Mouse (Mus musculus) heart, embryonic 14.5 days (tissue): ENCODE results near the gene Adgrg5. TPM values are rescaled to one million over a fixed set of nuclear protein-coding genes. Genes with fewer than 3 reads are reported as not detected.

ENCODE experiments used
- ATAC-seq: fragments of 200-750 bp; cut with Nextera tagmentation; 2 replicates; pipeline ENCODE4 v1.8.0; 2017; ENCODE audit warnings: low read depth, moderate TSS enrichment; ENCODE audit not compliant: insufficient number of reproducible peaks, insufficient read depth, low FRiP score
- H3K27ac ChIP-seq, 2 experiments: fragments of 200-500 bp in 1 of 2; fragments of 300-500 bp in 1 of 2; sonication (generic) in 1 of 2; replicated peaks in 1 of 2; 2 replicates each; pipeline ENCODE4 v1.5.1; 2012 to 2014; ENCODE audit warnings: low read depth in 2 of 2, low read length in 2 of 2, control low read depth in 1 of 2, mild to moderate bottlenecking in 1 of 2, mixed read lengths in 1 of 2; ENCODE audit not compliant: control insufficient read depth in 1 of 2, insufficient read depth in 1 of 2
- H3K27me3 ChIP-seq: fragments of 300-500 bp; sonication (generic); 2 replicates; pipeline ENCODE4 v1.6.1; 2014; ENCODE audit warnings: mild to moderate bottlenecking, low read length, control low read depth; ENCODE audit not compliant: control insufficient read depth, insufficient read depth
- H3K36me3 ChIP-seq: fragments of 300-500 bp; sonication (generic); 2 replicates; pipeline ENCODE4 v1.6.1; 2014; ENCODE audit warnings: mild to moderate bottlenecking, control low read depth, low read length, mixed read lengths; ENCODE audit not compliant: control insufficient read depth, insufficient read depth
- H3K4me1 ChIP-seq, 2 experiments: fragments of 200-500 bp in 1 of 2; fragments of 300-500 bp in 1 of 2; sonication (generic) in 1 of 2; 2 replicates each; pipeline ENCODE4 v1.6.1; 2012 to 2014; ENCODE audit warnings: low read length in 2 of 2, control low read depth in 1 of 2, mixed read lengths in 1 of 2; ENCODE audit not compliant: control insufficient read depth in 2 of 2, insufficient read depth in 2 of 2
- H3K4me2 ChIP-seq: fragments of 300-500 bp; sonication (generic); 2 replicates; pipeline ENCODE4 v1.6.1; 2014; ENCODE audit warnings: mild to moderate bottlenecking, low read length
- H3K4me3 ChIP-seq, 2 experiments: fragments of 200-500 bp in 1 of 2; fragments of 300-500 bp in 1 of 2; sonication (generic) in 1 of 2; 2 replicates each; pipeline ENCODE4 v1.5.1; 2012 to 2014; ENCODE audit warnings: low read length in 2 of 2, mild to moderate bottlenecking in 2 of 2, control low read depth in 1 of 2, low read depth in 1 of 2, moderate library complexity in 1 of 2; ENCODE audit not compliant: control insufficient read depth in 1 of 2, insufficient read depth in 1 of 2
- H3K9ac ChIP-seq: fragments of 300-500 bp; sonication (generic); 2 replicates; pipeline ENCODE4 v1.6.1; 2014; ENCODE audit warnings: mild to moderate bottlenecking, low read length
- H3K9me3 ChIP-seq: fragments of 300-500 bp; sonication (generic); 2 replicates; pipeline ENCODE4 v1.6.1; 2016; ENCODE audit warnings: low read length, control low read depth; ENCODE audit not compliant: control insufficient read depth
- WGBS: fragments of 180-500 bp; shearing (Covaris S2); extraction: QIAGEN DNeasy Blood & Tissue Kit; methylation state at CpG from one replicate; pipeline ENCODE4 v1.1.7; 2014; 5-methylcytosine and 5-hydroxymethylcytosine counted together
- polyA plus RNA-seq: library from polyadenylated mRNA; unstranded; fragments of >200 nt; fragmentation: Nextera tagmentation; extraction: Ambion mirVana; gene quantifications from 2 replicates; pipeline ENCODE4 v1.2.1, GENCODE M21; 2014

Gene Adgrg5
- polyA plus RNA-seq, 1 experiment from 2014 or later = 0.07 TPM

DNA sequence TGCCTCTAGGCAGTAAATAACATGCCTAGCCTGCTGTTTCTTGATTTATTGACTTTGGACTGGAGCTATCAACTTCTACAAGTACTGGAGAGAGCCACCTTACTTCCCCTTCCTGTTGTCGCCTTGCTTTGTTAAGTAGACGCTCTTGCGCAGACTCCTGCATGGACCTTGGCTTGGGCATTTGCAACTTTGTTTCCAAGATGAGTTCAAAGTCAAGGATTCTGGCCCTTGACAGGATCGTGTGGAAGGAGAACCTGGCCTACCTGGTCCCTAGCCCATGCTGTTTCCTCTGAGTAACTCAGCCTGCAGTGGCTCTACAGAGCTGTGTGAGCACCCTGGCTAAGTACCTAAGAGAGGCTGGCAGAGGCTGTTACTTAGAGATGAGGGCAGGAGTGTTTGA, 43.6 kb downstream of the Adgrg5 start:
- no peaks in the 10 kb centered on the region for H3K36me3 ChIP-seq
- no peak overlapping the region for H3K4me3 ChIP-seq
- no peak overlapping the region for H3K27ac ChIP-seq

GRCm38 (mm10) chr8:94967554-94967953, 44.1 kb downstream of the Adgrg5 start:
- ATAC-seq = no peak
- 65% methylated on average over 3 of the region's 3 CpGs for whole genome bisulfite sequencing
- H3K9me3 ChIP-seq = no peaks in the 10 kb centered on the region
- H3K27ac ChIP-seq = no peak overlapping the region
- H3K9ac ChIP-seq = no peak overlapping the region
- H3K4me1 ChIP-seq = peaks cover 7 to 9% of the 10 kb centered on the region in 2 experiments; a peak in 3 of 4 replicates
- H3K4me2 ChIP-seq = no peak overlapping the region
- no peaks in the 10 kb centered on the region for H3K36me3 ChIP-seq
- H3K27me3 ChIP-seq = no peaks in the 10 kb centered on the region
- H3K4me3 ChIP-seq = no peak overlapping the region

More for the DNA sequence above, 43.6 kb downstream of the Adgrg5 start:
- H3K27me3 ChIP-seq = no peaks in the 10 kb centered on the region
- H3K4me2 ChIP-seq = no peak overlapping the region
- ATAC-seq = no peak
- no peaks in the 10 kb centered on the region for H3K9me3 ChIP-seq
- no peak overlapping the region for H3K9ac ChIP-seq
- peaks cover 7 to 9% of the 10 kb centered on the region in 2 experiments; a peak in 3 of 4 replicates for H3K4me1 ChIP-seq
- 59% methylated on average over 4 of the region's 4 CpGs for WGBS

DNA sequence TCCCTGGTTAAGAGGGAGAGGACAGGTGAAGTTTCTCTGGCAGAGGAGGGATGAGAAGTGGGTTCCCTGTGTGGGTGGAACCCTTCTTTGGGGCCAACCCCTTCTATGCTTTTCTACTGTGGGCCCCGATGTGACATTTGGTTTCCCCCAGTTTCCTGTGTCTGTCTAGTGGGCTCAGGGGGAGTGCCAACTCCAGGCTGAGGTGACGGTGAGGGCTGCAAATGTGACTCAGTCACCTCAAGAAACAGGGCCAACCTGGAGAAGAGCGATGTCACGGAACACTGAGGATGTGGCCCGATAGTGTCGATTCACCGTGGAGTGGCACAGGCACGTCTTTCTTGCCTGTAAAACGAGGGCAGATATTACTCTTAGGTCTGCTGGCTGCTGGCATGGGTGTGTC, 49.8 kb downstream of the Adgrg5 start:
- WGBS = 85% methylated on average over 9 of the region's 9 CpGs
- no peak overlapping the region for H3K4me3 ChIP-seq
- H3K9ac ChIP-seq = no peak overlapping the region
- H3K27ac ChIP-seq = no peak overlapping the region
- no peak for ATAC-seq
- no peaks in the 10 kb centered on the region for H3K9me3 ChIP-seq
- no peak overlapping the region for H3K4me2 ChIP-seq
- H3K36me3 ChIP-seq = no peaks in the 10 kb centered on the region
- H3K27me3 ChIP-seq = peaks cover 11% of the 10 kb centered on the region
- peaks cover 0 to 10% of the 10 kb centered on the region in 2 experiments; a peak in 1 of 4 replicates for H3K4me1 ChIP-seq

DNA sequence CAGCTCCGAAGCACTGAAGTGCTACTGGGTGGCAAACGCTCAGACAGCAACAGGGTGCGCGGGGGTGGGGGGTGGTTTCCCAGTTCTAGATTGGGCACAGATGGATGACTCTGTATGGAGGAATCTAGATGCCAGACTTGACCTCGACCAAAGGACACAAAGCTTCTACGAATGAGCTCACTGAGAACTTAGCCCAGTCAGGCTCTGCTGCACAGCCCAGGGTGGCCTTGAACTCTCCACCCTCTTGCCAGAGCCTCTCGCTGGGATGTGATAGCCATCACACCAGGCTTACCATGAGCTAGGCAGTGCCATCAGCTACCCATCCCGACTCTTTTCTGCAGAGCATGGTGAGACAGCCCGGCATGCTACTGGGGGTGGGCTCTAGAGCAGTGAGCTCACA, 50.3 kb downstream of the Adgrg5 start:
- H3K27me3 ChIP-seq = peaks cover 11% of the 10 kb centered on the region
- peaks cover 0 to 10% of the 10 kb centered on the region in 2 experiments; a peak in 1 of 4 replicates for H3K4me1 ChIP-seq
- no peak overlapping the region for H3K4me2 ChIP-seq
- no peak overlapping the region for H3K9ac ChIP-seq
- WGBS = 76% methylated on average over 9 of the region's 9 CpGs
- no peaks in the 10 kb centered on the region for H3K36me3 ChIP-seq
- no peak overlapping the region for H3K4me3 ChIP-seq
- H3K27ac ChIP-seq = no peak overlapping the region
- ATAC-seq = no peak
- no peaks in the 10 kb centered on the region for H3K9me3 ChIP-seq

- ATAC-seq = no peak
- no peak within 1 kb of the TSS for H3K27ac ChIP-seq
- 38% methylated on average over 7 of the region's 7 CpGs for WGBS
- no peak within 1 kb of the TSS for H3K9ac ChIP-seq
- no peaks in the 10 kb centered on the region for H3K9me3 ChIP-seq
- H3K4me1 ChIP-seq = peaks cover 0 to 12% of the 10 kb centered on the region in 2 experiments; a peak in 1 of 4 replicates
- H3K4me2 ChIP-seq = no peak within 1 kb of the TSS
- H3K4me3 ChIP-seq = no peak within 1 kb of the TSS
- peaks cover 11% of the 10 kb centered on the region for H3K27me3 ChIP-seq
- no peaks in the 10 kb centered on the region for H3K36me3 ChIP-seq
Observed at GRCm38 (mm10) chr8:94974467-94975165, 51.1 kb downstream of the Adgrg5 start, which contains the start of gene Adgrg1. Gene Adgrg1, plus strand, starts transcription at chr8:94974751.

- Histone ChIP-seq H3K4me3 (peak overlapping the region; percentile 7 to 19; a peak in 2 of 4 replicates), H3K27me3 (peaks cover 11% of the 10 kb centered on the region), H3K27ac (no peak overlapping the region), H3K9ac (0 out of 2 replicates have a peak overlapping the region, but pooled peaks have one; percentile 10), H3K9me3 (no peaks in the 10 kb centered on the region), H3K36me3 (no peaks in the 10 kb centered on the region), H3K4me1 (peaks cover 7 to 18% of the 10 kb centered on the region in 2 experiments; a peak in 3 of 4 replicates), H3K4me2 (peak overlapping the region; percentile 58)
- no peak for ATAC-seq
- WGBS = 21% methylated on average over 17 of the region's 17 CpGs
Observed at GRCm38 (mm10) chr8:94976651-94977417, 53.3 kb downstream of the Adgrg5 start.

- 38% methylated on average over 9 of the region's 9 CpGs for WGBS
- Histone ChIP-seq H3K4me2 (no peak overlapping the region), H3K4me1 (peaks cover 13 to 22% of the 10 kb centered on the region in 2 experiments), H3K36me3 (no peaks in the 10 kb centered on the region), H3K9me3 (no peaks in the 10 kb centered on the region), H3K4me3 (no peak overlapping the region), H3K27ac (no peak overlapping the region), H3K27me3 (peaks cover 11% of the 10 kb centered on the region), H3K9ac (no peak overlapping the region)
- ATAC-seq = no peak
Observed at GRCm38 (mm10) chr8:94978131-94978530, 54.6 kb downstream of the Adgrg5 start.
